Mouse (Mus musculus): ENCODE results near the gene Otoa.

DNA sequence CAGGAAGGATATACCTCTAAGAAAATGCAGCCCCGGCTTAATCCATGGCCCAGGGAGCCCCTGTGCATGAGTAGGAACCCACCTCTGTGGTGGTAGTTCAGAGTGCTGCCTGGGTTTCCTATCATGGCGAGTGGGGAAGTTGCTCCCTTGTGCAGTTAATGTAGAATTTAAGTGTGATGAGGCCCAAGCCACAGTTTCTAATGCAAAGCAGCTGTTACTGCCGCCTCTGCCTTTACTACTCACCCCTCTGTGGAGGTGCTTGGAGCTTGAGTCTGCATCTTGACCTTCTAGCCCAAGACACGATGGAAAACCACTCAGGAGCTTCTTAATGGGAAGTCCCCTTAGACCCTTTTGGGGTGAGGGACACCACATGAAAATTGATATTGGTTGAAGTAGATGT is 10.2 kb upstream of the Otoa start:
- no peak for TF ChIP-seq GATA1 (IDR thresholded peaks at IDR 0.05; ENCODE audit: low read length)
- TF ChIP-seq TAL1 (IDR thresholded peaks at IDR 0.05; ENCODE audit: low read length): no peak

Measured in erythroblast, embryonic 14.5 days (primary cell).